Mouse (Mus musculus) 3134 (cell line): ENCODE measurements around the gene Dand5.

Experiments used
- DNase-seq: peaks from one replicate; pipeline ENCODE4 v3.0.0-alpha.2; 2011; ENCODE audit warnings: low spot score; ENCODE audit not compliant: insufficient read length; ENCODE audit errors: extremely low read depth

Dand5 gene

GRCm38 (mm10) chr8:84806031-84806430, 16.6 kb downstream of the Dand5 start:
- no peak for DNase-seq

- DNase-seq, result peak; percentile 81
Observed at GRCm38 (mm10) chr8:84799999-84800831, 22.4 kb downstream of the Dand5 start, which contains the start of gene Nfix. Gene Nfix, minus strand, starts transcription at chr8:84800344.

- peak; percentile 77 for DNase-seq
Observed at GRCm38 (mm10) chr8:84799136-84799931, 23.3 kb downstream of the Dand5 start.

GRCm38 (mm10) chr8:84798446-84799135, 24.0 kb downstream of the Dand5 start:
- no peak for DNase-seq

- DNase-seq, result no peak
Observed at GRCm38 (mm10) chr8:84797971-84798370, 24.7 kb downstream of the Dand5 start.

GRCm38 (mm10) chr8:84797256-84797797, 25.3 kb downstream of the Dand5 start:
- DNase-seq, result no peak

- DNase-seq, result peak; percentile 68
Observed at GRCm38 (mm10) chr8:84794486-84794885, 28.1 kb downstream of the Dand5 start.

GRCm38 (mm10) chr8:84793791-84794485, 28.7 kb downstream of the Dand5 start:
- peak; percentile 61 for DNase-seq

GRCm38 (mm10) chr8:84793134-84793533, 29.5 kb downstream of the Dand5 start:
- no peak for DNase-seq

- no peak for DNase-seq
Observed at GRCm38 (mm10) chr8:84792429-84792947, 30.1 kb downstream of the Dand5 start.

- DNase-seq, result no peak
Observed at GRCm38 (mm10) chr8:84790537-84790936, 32.1 kb downstream of the Dand5 start.

GRCm38 (mm10) chr8:84789855-84790486, 32.7 kb downstream of the Dand5 start:
- peak; percentile 37 for DNase-seq

- no peak for DNase-seq
Observed at GRCm38 (mm10) chr8:84789345-84789744, 33.3 kb downstream of the Dand5 start.

GRCm38 (mm10) chr8:84788896-84789295, 33.7 kb downstream of the Dand5 start:
- DNase-seq, result peak; percentile 58

GRCm38 (mm10) chr8:84787523-84788302, 34.9 kb downstream of the Dand5 start:
- DNase-seq, result no peak

GRCm38 (mm10) chr8:84786801-84787467, 35.7 kb downstream of the Dand5 start:
- peak; percentile 36 for DNase-seq

- peak; percentile 85 for DNase-seq
Observed at GRCm38 (mm10) chr8:84785756-84786677, 36.6 kb downstream of the Dand5 start.
